ENCODE assay signal across 17 mouse cellular contexts in the genomic region with DNA sequence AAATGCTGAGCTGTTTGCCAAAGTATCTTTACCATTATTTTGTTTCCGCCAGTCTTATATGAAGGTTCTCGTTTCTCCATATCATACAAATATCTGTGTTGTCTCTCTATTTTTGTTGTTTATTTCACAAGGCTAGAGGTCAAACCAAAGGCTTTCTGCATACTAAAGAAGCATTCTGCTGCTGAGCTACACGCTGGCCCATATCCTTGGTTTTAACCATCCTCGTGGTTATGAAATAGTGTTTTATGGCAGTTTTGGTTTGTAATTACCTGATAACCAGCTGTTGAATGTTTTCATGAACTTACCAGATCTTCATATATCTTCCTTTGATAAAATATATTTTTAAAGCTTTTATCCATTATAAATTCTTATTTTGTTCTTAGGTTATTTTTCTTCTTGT.
"Had no signal": no experiment of that assay in that cellular context is flagged by ENCODE, and none has a peak within 500 bp of the region (broad histone marks: within the 10 kb centered on the region; RNA-seq: fewer than 3 reads in every experiment).

No protein-coding gene starts in this region.

- H3K27me3 ChIP-seq: neural tube, embryonic 12.5 days; neural tube, embryonic 13.5 days; neural tube, embryonic 15.5 days; stomach, embryonic 15.5 days had no signal

- H3K27ac ChIP-seq: neural tube, embryonic 12.5 days; neural tube, embryonic 13.5 days; neural tube, embryonic 15.5 days; stomach, embryonic 15.5 days; stomach, postnatal 0 days had no signal

- H3K4me1 ChIP-seq: neural tube, embryonic 12.5 days; neural tube, embryonic 13.5 days; neural tube, embryonic 15.5 days; stomach, embryonic 15.5 days had no signal

- H3K9me3 ChIP-seq: neural tube, embryonic 12.5 days; neural tube, embryonic 13.5 days; neural tube, embryonic 15.5 days; stomach, embryonic 15.5 days had no signal

- H3K4me2 ChIP-seq: neural tube, embryonic 12.5 days; neural tube, embryonic 13.5 days; neural tube, embryonic 15.5 days; stomach, embryonic 15.5 days had no signal

- H3K4me3 ChIP-seq: neural tube, embryonic 12.5 days; neural tube, embryonic 13.5 days; neural tube, embryonic 15.5 days; stomach, embryonic 15.5 days had no signal

- H3K9ac ChIP-seq: neural tube, embryonic 12.5 days; neural tube, embryonic 13.5 days; neural tube, embryonic 15.5 days; stomach, embryonic 15.5 days had no signal

- DNase-seq: retina, postnatal 1 day; right cerebral cortex, adult 18-20 months; right cerebral cortex, postnatal 14 days; right cerebral cortex, postnatal 25 days; right cerebral cortex, postnatal 4 days; spleen, adult 18-20 months; thymus, adult 18-20 months; thymus, adult 2 months; thymus, postnatal 14 days; thymus, postnatal 25 days; thymus, postnatal 36 days; thymus, postnatal 4 days had no signal
